Mouse (Mus musculus): ENCODE data around the gene Pah.

- TF ChIP-seq CTCF (IDR thresholded peaks at IDR 0.05; ENCODE audit: low read depth): no peak
- no peak for TF ChIP-seq EP300 (optimal IDR thresholded peaks at IDR 0.05)
These were observed 13.0 kb upstream of the Pah start for GRCm38 (mm10) chr10:87508581-87508980.
